8 mouse cellular contexts compared by ENCODE assay signal in genomic region chr13:54789561-54790397, GRCm38 (mm10). TPM values are rescaled to one million over a fixed set of nuclear protein-coding genes. Genes with fewer than 3 reads are reported as not detected.
DNase-seq lines count a peak whose midpoint lies in the region; ATAC-seq and TF ChIP-seq lines count a peak whose summit lies in the region.

No protein-coding gene starts in this region.

- H3K9me3 ChIP-seq in forebrain, embryonic 16.5 days (ENCODE audit: control insufficient read depth, low read length) = no peaks in the 10 kb centered on the region
- H3K9me3 ChIP-seq in hindbrain, embryonic 13.5 days = no peaks in the 10 kb centered on the region
- H3K9me3 ChIP-seq in limb, embryonic 10.5 days (replicated peaks) = no peaks in the 10 kb centered on the region
- H3K9me3 ChIP-seq in midbrain, embryonic 10.5 days (replicated peaks) = no peaks in the 10 kb centered on the region
- no peaks in the 10 kb centered on the region for H3K9me3 ChIP-seq in stomach, embryonic 15.5 days

- no peaks in the 10 kb centered on the region for H3K36me3 ChIP-seq in liver, adult 2 months (ENCODE audit: control insufficient read depth, insufficient read depth, low read length)
- no peaks in the 10 kb centered on the region for H3K36me3 ChIP-seq in forebrain, embryonic 16.5 days (ENCODE audit: control insufficient read depth, insufficient read depth)
- 0 out of 2 replicates have a peak, but pooled peaks cover 5% of the 10 kb centered on the region for H3K36me3 ChIP-seq in hindbrain, embryonic 13.5 days
- no peaks in the 10 kb centered on the region for H3K36me3 ChIP-seq in limb, embryonic 10.5 days
- H3K36me3 ChIP-seq in midbrain, embryonic 10.5 days = no peaks in the 10 kb centered on the region
- H3K36me3 ChIP-seq in stomach, embryonic 15.5 days = no peaks in the 10 kb centered on the region

- peak overlapping the region; percentile 99 for H3K4me2 ChIP-seq in forebrain, embryonic 16.5 days (ENCODE audit: low read length)
- H3K4me2 ChIP-seq in hindbrain, embryonic 13.5 days = peak overlapping the region; percentile 94
- peak overlapping the region; percentile 99 for H3K4me2 ChIP-seq in stomach, embryonic 15.5 days

- 0 out of 2 replicates have a peak, but pooled peaks cover 3% of the 10 kb centered on the region for H3K27me3 ChIP-seq in liver, adult 2 months (ENCODE audit: control insufficient read depth, insufficient read depth, low read length)
- H3K27me3 ChIP-seq in forebrain, embryonic 16.5 days (replicated peaks; ENCODE audit: control insufficient read depth, insufficient read depth, low read length) = peaks cover 8% of the 10 kb centered on the region; the same call in 1 of the 2 replicates
- H3K27me3 ChIP-seq in hindbrain, embryonic 13.5 days = peaks cover 53% of the 10 kb centered on the region
- peaks cover 69% of the 10 kb centered on the region for H3K27me3 ChIP-seq in limb, embryonic 10.5 days (ENCODE audit: low read depth, poor library complexity, severe bottlenecking)
- H3K27me3 ChIP-seq in midbrain, embryonic 10.5 days (ENCODE audit: low read depth, poor library complexity, severe bottlenecking) = peaks cover 60% of the 10 kb centered on the region
- H3K27me3 ChIP-seq in stomach, embryonic 15.5 days (replicated peaks) = no peaks in the 10 kb centered on the region; the same call in 1 of the 2 replicates

- no peak for TF ChIP-seq CTCF in liver, adult 2 months (IDR thresholded peaks at IDR 0.05; ENCODE audit: low read depth, low read length)

- 3% methylated on average over 37 of the region's 38 CpGs for WGBS in liver, adult 2 months
- WGBS in forebrain, embryonic 16.5 days = 1% methylated on average over 38 of the region's 38 CpGs
- 1% methylated on average over 38 of the region's 38 CpGs for WGBS in hindbrain, embryonic 13.5 days
- WGBS in limb, embryonic 10.5 days = 2% methylated on average over 38 of the region's 38 CpGs
- WGBS in midbrain, embryonic 10.5 days = 1% methylated on average over 38 of the region's 38 CpGs
- WGBS in stomach, embryonic 15.5 days = 2% methylated on average over 38 of the region's 38 CpGs

- no peaks in the 10 kb centered on the region for H3K79me2 ChIP-seq in liver, adult 2 months (ENCODE audit: control insufficient read depth, insufficient read depth, low read length)

- ATAC-seq in forebrain, embryonic 16.5 days = peak; percentile 41
- peak; percentile 41 for ATAC-seq in hindbrain, embryonic 13.5 days (ENCODE audit: low FRiP score)
- peak; percentile 24 for ATAC-seq in stomach, embryonic 15.5 days (ENCODE audit: insufficient read depth, low FRiP score, low read depth)

- H3K9ac ChIP-seq in liver, adult 2 months (ENCODE audit: low read depth, low read length) = peak overlapping the region; percentile 49
- peak overlapping the region; percentile 64 for H3K9ac ChIP-seq in forebrain, embryonic 16.5 days (replicated peaks; ENCODE audit: low read depth, low read length)
- H3K9ac ChIP-seq in hindbrain, embryonic 13.5 days = peak overlapping the region; percentile 75
- peak overlapping the region; percentile 39; the same call in 1 of the 2 replicates for H3K9ac ChIP-seq in stomach, embryonic 15.5 days

- H3K4me1 ChIP-seq in liver, adult 2 months (ENCODE audit: control insufficient read depth, insufficient read depth, low read length) = peaks cover 4% of the 10 kb centered on the region; the same call in 1 of the 2 replicates
- peaks cover 11% of the 10 kb centered on the region; the same call in 1 of the 2 replicates for H3K4me1 ChIP-seq in forebrain, embryonic 16.5 days (replicated peaks; ENCODE audit: control insufficient read depth, insufficient read depth, low read length)
- H3K4me1 ChIP-seq in hindbrain, embryonic 13.5 days (replicated peaks) = peaks cover 18% of the 10 kb centered on the region
- H3K4me1 ChIP-seq in limb, embryonic 10.5 days = peaks cover 28% of the 10 kb centered on the region
- peaks cover 32% of the 10 kb centered on the region for H3K4me1 ChIP-seq in midbrain, embryonic 10.5 days
- H3K4me1 ChIP-seq in stomach, embryonic 15.5 days = peaks cover 10% of the 10 kb centered on the region

- peak overlapping the region; percentile 61 for H3K4me3 ChIP-seq in liver, adult 2 months (ENCODE audit: insufficient read depth, low read depth, low read length)
- H3K4me3 ChIP-seq in forebrain, embryonic 16.5 days (replicated peaks; ENCODE audit: low read length) = peak overlapping the region; percentile 69
- peak overlapping the region; percentile 59 for H3K4me3 ChIP-seq in hindbrain, embryonic 13.5 days
- peak overlapping the region; percentile 61 for H3K4me3 ChIP-seq in limb, embryonic 10.5 days
- peak overlapping the region; percentile 69 for H3K4me3 ChIP-seq in midbrain, embryonic 10.5 days
- H3K4me3 ChIP-seq in stomach, embryonic 15.5 days (replicated peaks) = peak overlapping the region; percentile 63

- DNase-seq in liver, adult 2 months (ENCODE audit: extremely low read depth, low read depth, low spot score) = peak; percentile 3
- no peak for DNase-seq in liver
- peak; percentile 75 for DNase-seq in cerebellum, adult 11 months
- no peak for DNase-seq in limb, embryonic 10.5 days (ENCODE audit: low spot score)
- DNase-seq in midbrain, embryonic 10.5 days (ENCODE audit: low spot score) = peak; percentile 59

- TF ChIP-seq POLR2A in liver, adult 2 months (IDR thresholded peaks at IDR 0.05; ENCODE audit: extremely low read depth, insufficient read depth, low read length) = no peak

- H3K27ac ChIP-seq in liver, adult 2 months (replicated peaks; ENCODE audit: insufficient read depth, low read depth, low read length) = no peak overlapping the region
- H3K27ac ChIP-seq in forebrain, embryonic 16.5 days (ENCODE audit: low read length) = no peak overlapping the region
- H3K27ac ChIP-seq in hindbrain, embryonic 13.5 days = peak overlapping the region; percentile 40; the same call in 1 of the 2 replicates
- H3K27ac ChIP-seq in limb, embryonic 10.5 days = peak overlapping the region; percentile 33; the same call in 1 of the 2 replicates
- peak overlapping the region; percentile 77 for H3K27ac ChIP-seq in midbrain, embryonic 10.5 days (replicated peaks)
- H3K27ac ChIP-seq in stomach, embryonic 15.5 days = peak overlapping the region; percentile 54

RNA-seq across cellular contexts. Expression of gene Tspan17, which starts 0.6 kb away (rescaled TPM):
- total RNA-seq in liver, adult 2 months (2014; rRNA removed) = 0.74 and 0.94 TPM in 2 replicates
- polyA plus RNA-seq in liver, adult 2 months (2012; rRNA removed) = 1.4 and 2.4 TPM in 2 replicates
- polyA plus RNA-seq in forebrain, embryonic 16.5 days (2015; fragmentation: Nextera tagmentation; extraction: Ambion mirVana) = 18.6 and 29.7 TPM in 2 replicates
- 50.4 and 54.0 TPM in 2 replicates for polyA plus RNA-seq in hindbrain, embryonic 13.5 days (2015; fragmentation: Nextera tagmentation; extraction: Ambion mirVana)
- 2.0 and 3.3 TPM in 2 replicates for polyA plus RNA-seq in limb, embryonic 10.5 days (2016; fragmentation: Nextera tagmentation; extraction: Ambion mirVana)
- polyA plus RNA-seq in midbrain, embryonic 10.5 days (2016; fragmentation: Nextera tagmentation; extraction: Ambion mirVana) = 12.9 and 20.6 TPM in 2 replicates
- 14.7 and 15.6 TPM in 2 replicates for polyA plus RNA-seq in stomach, embryonic 15.5 days (2015; fragmentation: Nextera tagmentation; extraction: Ambion mirVana)

RNA-seq across cellular contexts. Expression of gene Eif4e1b, which starts 6.0 kb away (rescaled TPM):
- not detected in 2 replicates for total RNA-seq in liver, adult 2 months (2014; rRNA removed)
- polyA plus RNA-seq in liver, adult 2 months (2012; rRNA removed) = not detected in 2 replicates
- polyA plus RNA-seq in forebrain, embryonic 16.5 days (2015; fragmentation: Nextera tagmentation; extraction: Ambion mirVana) = not detected in 2 replicates
- polyA plus RNA-seq in hindbrain, embryonic 13.5 days (2015; fragmentation: Nextera tagmentation; extraction: Ambion mirVana) = not detected in 2 replicates
- not detected in 2 replicates for polyA plus RNA-seq in limb, embryonic 10.5 days (2016; fragmentation: Nextera tagmentation; extraction: Ambion mirVana)
- polyA plus RNA-seq in midbrain, embryonic 10.5 days (2016; fragmentation: Nextera tagmentation; extraction: Ambion mirVana) = not detected in 2 replicates
- not detected in 2 replicates for polyA plus RNA-seq in stomach, embryonic 15.5 days (2015; fragmentation: Nextera tagmentation; extraction: Ambion mirVana)

RNA-seq across cellular contexts. Expression of gene Sncb, which starts 23.4 kb away (rescaled TPM):
- not detected in 2 replicates for total RNA-seq in liver, adult 2 months (2014; rRNA removed)
- not detected in 2 replicates for polyA plus RNA-seq in liver, adult 2 months (2012; rRNA removed)
- polyA plus RNA-seq in forebrain, embryonic 16.5 days (2015; fragmentation: Nextera tagmentation; extraction: Ambion mirVana) = 27.1 and 37.0 TPM in 2 replicates
- polyA plus RNA-seq in hindbrain, embryonic 13.5 days (2015; fragmentation: Nextera tagmentation; extraction: Ambion mirVana) = 18.7 and 20.8 TPM in 2 replicates
- not detected in 2 replicates for polyA plus RNA-seq in limb, embryonic 10.5 days (2016; fragmentation: Nextera tagmentation; extraction: Ambion mirVana)
- polyA plus RNA-seq in midbrain, embryonic 10.5 days (2016; fragmentation: Nextera tagmentation; extraction: Ambion mirVana) = 1.5 TPM in 2 replicates
- polyA plus RNA-seq in stomach, embryonic 15.5 days (2015; fragmentation: Nextera tagmentation; extraction: Ambion mirVana) = 0.21 and 0.37 TPM in 2 replicates

RNA-seq across cellular contexts. Expression of gene Gprin1, which starts 40.1 kb away (rescaled TPM):
- not detected in 2 replicates for total RNA-seq in liver, adult 2 months (2014; rRNA removed)
- polyA plus RNA-seq in liver, adult 2 months (2012; rRNA removed) = not detected in 2 replicates
- 6.2 and 7.1 TPM in 2 replicates for polyA plus RNA-seq in forebrain, embryonic 16.5 days (2015; fragmentation: Nextera tagmentation; extraction: Ambion mirVana)
- polyA plus RNA-seq in hindbrain, embryonic 13.5 days (2015; fragmentation: Nextera tagmentation; extraction: Ambion mirVana) = 6.5 and 6.9 TPM in 2 replicates
- 0.24 and 0.54 TPM in 2 replicates for polyA plus RNA-seq in limb, embryonic 10.5 days (2016; fragmentation: Nextera tagmentation; extraction: Ambion mirVana)
- 0.88 and 1.1 TPM in 2 replicates for polyA plus RNA-seq in midbrain, embryonic 10.5 days (2016; fragmentation: Nextera tagmentation; extraction: Ambion mirVana)
- polyA plus RNA-seq in stomach, embryonic 15.5 days (2015; fragmentation: Nextera tagmentation; extraction: Ambion mirVana) = 0.77 and 0.80 TPM in 2 replicates

Comparison
In these comparisons a context has a peak if more than half of its experiments do, and no peak if none do; other contexts are left out.
1. DNase-seq: peak in liver, adult 2 months (single experiment), cerebellum, adult 11 months (single experiment) and midbrain, embryonic 10.5 days (single experiment); none in liver (single experiment) and limb, embryonic 10.5 days (single experiment).
2. H3K27ac ChIP-seq: peak in hindbrain, embryonic 13.5 days (single experiment), limb, embryonic 10.5 days (single experiment), midbrain, embryonic 10.5 days (single experiment) and stomach, embryonic 15.5 days (single experiment); none in liver, adult 2 months (single experiment) and forebrain, embryonic 16.5 days (single experiment).
3. Peak in every context shown above with its lines, with median percentiles within 50 percentile points of each other: H3K4me3 ChIP-seq, H3K9ac ChIP-seq, ATAC-seq and H3K4me2 ChIP-seq.